Mouse (Mus musculus): Measurements from ENCODE around the gene Cep85l. TPM values are rescaled to one million over a fixed set of nuclear protein-coding genes. Genes with fewer than 3 reads are reported as not detected.

Gene Cep85l
- polyA plus RNA-seq (2015; fragmentation: Nextera tagmentation; extraction: Ambion mirVana), result 3.9 TPM in 2 replicates

GRCm38 (mm10) chr10:53379709-53380106, at the start of gene Cep85l:
Gene Cep85l (minus strand): TSS chr10:53379947.
- Histone ChIP-seq H3K27ac (ENCODE audit: low read length) (peak within 1 kb of the TSS; percentile 96), H3K4me2 (ENCODE audit: low read length) (peak within 1 kb of the TSS; percentile 60), H3K9ac (ENCODE audit: low read depth, low read length) (peak within 1 kb of the TSS; percentile 99), H3K9me3 (replicated peaks; ENCODE audit: control insufficient read depth, low read length, poor library complexity, severe bottlenecking) (no peaks in the 10 kb centered on the region), H3K27me3 (ENCODE audit: control insufficient read depth, insufficient read depth, low read depth, low read length) (no peaks in the 10 kb centered on the region), H3K4me1 (ENCODE audit: control insufficient read depth, insufficient read depth, low read length) (peaks cover 18% of the 10 kb centered on the region), H3K4me3 (ENCODE audit: low read depth, low read length) (peak within 1 kb of the TSS; percentile 98), H3K36me3 (ENCODE audit: control insufficient read depth, insufficient read depth, low read length) (no peaks in the 10 kb centered on the region)
- ATAC-seq, result peak; percentile 99
- WGBS, result under 1% methylated on average over 29 of the region's 31 CpGs

- Histone ChIP-seq H3K4me3 (ENCODE audit: low read depth, low read length) (no peak overlapping the region), H3K9ac (ENCODE audit: low read depth, low read length) (no peak overlapping the region), H3K4me1 (ENCODE audit: control insufficient read depth, insufficient read depth, low read length) (peaks cover 16% of the 10 kb centered on the region), H3K27ac (ENCODE audit: low read length) (peak overlapping the region; percentile 57), H3K9me3 (replicated peaks; ENCODE audit: control insufficient read depth, low read length, poor library complexity, severe bottlenecking) (no peaks in the 10 kb centered on the region), H3K36me3 (ENCODE audit: control insufficient read depth, insufficient read depth, low read length) (no peaks in the 10 kb centered on the region), H3K27me3 (ENCODE audit: control insufficient read depth, insufficient read depth, low read depth, low read length) (no peaks in the 10 kb centered on the region), H3K4me2 (ENCODE audit: low read length) (no peak overlapping the region)
- WGBS, result 59% methylated on average over 7 of the region's 7 CpGs
- peak; percentile 71 for ATAC-seq
Measured at GRCm38 (mm10) chr10:53428695-53429447, 49.1 kb upstream of the Cep85l start.

- Histone ChIP-seq H3K9ac (ENCODE audit: low read depth, low read length) (no peak overlapping the region), H3K27me3 (ENCODE audit: control insufficient read depth, insufficient read depth, low read depth, low read length) (no peaks in the 10 kb centered on the region), H3K36me3 (ENCODE audit: control insufficient read depth, insufficient read depth, low read length) (no peaks in the 10 kb centered on the region), H3K4me1 (ENCODE audit: control insufficient read depth, insufficient read depth, low read length) (peaks cover 16% of the 10 kb centered on the region), H3K9me3 (replicated peaks; ENCODE audit: control insufficient read depth, low read length, poor library complexity, severe bottlenecking) (no peaks in the 10 kb centered on the region), H3K4me3 (ENCODE audit: low read depth, low read length) (no peak overlapping the region), H3K27ac (ENCODE audit: low read length) (no peak overlapping the region), H3K4me2 (ENCODE audit: low read length) (no peak overlapping the region)
- no peak for ATAC-seq
- WGBS, result 92% methylated on average over 2 of the region's 2 CpGs
Measured at GRCm38 (mm10) chr10:53426524-53426923, 46.8 kb upstream of the Cep85l start.

GRCm38 (mm10) chr10:53423091-53423490, 43.3 kb upstream of the Cep85l start:
- Histone ChIP-seq H3K4me3 (ENCODE audit: low read depth, low read length) (no peak overlapping the region), H3K27ac (ENCODE audit: low read length) (no peak overlapping the region), H3K9me3 (replicated peaks; ENCODE audit: control insufficient read depth, low read length, poor library complexity, severe bottlenecking) (no peaks in the 10 kb centered on the region), H3K4me1 (ENCODE audit: control insufficient read depth, insufficient read depth, low read length) (no peaks in the 10 kb centered on the region), H3K36me3 (ENCODE audit: control insufficient read depth, insufficient read depth, low read length) (no peaks in the 10 kb centered on the region), H3K27me3 (ENCODE audit: control insufficient read depth, insufficient read depth, low read depth, low read length) (no peaks in the 10 kb centered on the region), H3K9ac (ENCODE audit: low read depth, low read length) (no peak overlapping the region), H3K4me2 (ENCODE audit: low read length) (no peak overlapping the region)
- WGBS, result 89% methylated on average over 1 of the region's 1 CpGs
- ATAC-seq, result no peak

- H3K27me3 ChIP-seq (ENCODE audit: control insufficient read depth, insufficient read depth, low read depth, low read length), result no peaks in the 10 kb centered on the region
- H3K36me3 ChIP-seq (ENCODE audit: control insufficient read depth, insufficient read depth, low read length), result no peaks in the 10 kb centered on the region
- H3K4me1 ChIP-seq (ENCODE audit: control insufficient read depth, insufficient read depth, low read length), result no peaks in the 10 kb centered on the region
- no peak overlapping the region for H3K9ac ChIP-seq (ENCODE audit: low read depth, low read length)
- H3K9me3 ChIP-seq (replicated peaks; ENCODE audit: control insufficient read depth, low read length, poor library complexity, severe bottlenecking), result no peaks in the 10 kb centered on the region
- ATAC-seq, result no peak
- H3K4me2 ChIP-seq (ENCODE audit: low read length), result no peak overlapping the region
- H3K4me3 ChIP-seq (ENCODE audit: low read depth, low read length), result no peak overlapping the region
- no peak overlapping the region for H3K27ac ChIP-seq (ENCODE audit: low read length)
- WGBS, result 75% methylated on average over 1 of the region's 1 CpGs
Measured at GRCm38 (mm10) chr10:53422206-53422605, 42.5 kb upstream of the Cep85l start.

- Histone ChIP-seq H3K4me2 (ENCODE audit: low read length) (no peak overlapping the region), H3K4me3 (ENCODE audit: low read depth, low read length) (no peak overlapping the region), H3K27me3 (ENCODE audit: control insufficient read depth, insufficient read depth, low read depth, low read length) (no peaks in the 10 kb centered on the region), H3K27ac (ENCODE audit: low read length) (no peak overlapping the region), H3K9me3 (replicated peaks; ENCODE audit: control insufficient read depth, low read length, poor library complexity, severe bottlenecking) (no peaks in the 10 kb centered on the region), H3K36me3 (ENCODE audit: control insufficient read depth, insufficient read depth, low read length) (no peaks in the 10 kb centered on the region), H3K9ac (ENCODE audit: low read depth, low read length) (no peak overlapping the region), H3K4me1 (ENCODE audit: control insufficient read depth, insufficient read depth, low read length) (no peaks in the 10 kb centered on the region)
- no peak for ATAC-seq
- 92% methylated on average over 6 of the region's 6 CpGs for WGBS
Measured at GRCm38 (mm10) chr10:53421613-53422012, 41.9 kb upstream of the Cep85l start.

- no peaks in the 10 kb centered on the region for H3K4me1 ChIP-seq (ENCODE audit: control insufficient read depth, insufficient read depth, low read length)
- no peak for ATAC-seq
- no peak overlapping the region for H3K4me3 ChIP-seq (ENCODE audit: low read depth, low read length)
- no peak overlapping the region for H3K27ac ChIP-seq (ENCODE audit: low read length)
- no peak overlapping the region for H3K4me2 ChIP-seq (ENCODE audit: low read length)
- H3K9ac ChIP-seq (ENCODE audit: low read depth, low read length), result no peak overlapping the region
- H3K9me3 ChIP-seq (replicated peaks; ENCODE audit: control insufficient read depth, low read length, poor library complexity, severe bottlenecking), result no peaks in the 10 kb centered on the region
- no peaks in the 10 kb centered on the region for H3K27me3 ChIP-seq (ENCODE audit: control insufficient read depth, insufficient read depth, low read depth, low read length)
- H3K36me3 ChIP-seq (ENCODE audit: control insufficient read depth, insufficient read depth, low read length), result no peaks in the 10 kb centered on the region
Measured at GRCm38 (mm10) chr10:53420069-53420468, 40.3 kb upstream of the Cep85l start.

- no peaks in the 10 kb centered on the region for H3K27me3 ChIP-seq (ENCODE audit: control insufficient read depth, insufficient read depth, low read depth, low read length)
- no peak overlapping the region for H3K4me3 ChIP-seq (ENCODE audit: low read depth, low read length)
- H3K9ac ChIP-seq (ENCODE audit: low read depth, low read length), result no peak overlapping the region
- no peak overlapping the region for H3K4me2 ChIP-seq (ENCODE audit: low read length)
- H3K27ac ChIP-seq (ENCODE audit: low read length), result no peak overlapping the region
- WGBS, result 85% methylated on average over 4 of the region's 4 CpGs
- no peaks in the 10 kb centered on the region for H3K36me3 ChIP-seq (ENCODE audit: control insufficient read depth, insufficient read depth, low read length)
- H3K9me3 ChIP-seq (replicated peaks; ENCODE audit: control insufficient read depth, low read length, poor library complexity, severe bottlenecking), result no peaks in the 10 kb centered on the region
- no peak for ATAC-seq
- peaks cover 5% of the 10 kb centered on the region for H3K4me1 ChIP-seq (ENCODE audit: control insufficient read depth, insufficient read depth, low read length)
Measured at GRCm38 (mm10) chr10:53419139-53419935, 39.6 kb upstream of the Cep85l start.

- 91% methylated on average over 2 of the region's 2 CpGs for WGBS
- H3K4me2 ChIP-seq (ENCODE audit: low read length), result no peak overlapping the region
- no peak overlapping the region for H3K9ac ChIP-seq (ENCODE audit: low read depth, low read length)
- H3K36me3 ChIP-seq (ENCODE audit: control insufficient read depth, insufficient read depth, low read length), result no peaks in the 10 kb centered on the region
- H3K9me3 ChIP-seq (replicated peaks; ENCODE audit: control insufficient read depth, low read length, poor library complexity, severe bottlenecking), result no peaks in the 10 kb centered on the region
- peaks cover 8% of the 10 kb centered on the region for H3K4me1 ChIP-seq (ENCODE audit: control insufficient read depth, insufficient read depth, low read length)
- ATAC-seq, result no peak
- no peaks in the 10 kb centered on the region for H3K27me3 ChIP-seq (ENCODE audit: control insufficient read depth, insufficient read depth, low read depth, low read length)
- H3K27ac ChIP-seq (ENCODE audit: low read length), result no peak overlapping the region
- no peak overlapping the region for H3K4me3 ChIP-seq (ENCODE audit: low read depth, low read length)
Measured at GRCm38 (mm10) chr10:53417015-53417414, 37.3 kb upstream of the Cep85l start.

Data from midbrain, embryonic 16.5 days (tissue).